Mouse (Mus musculus) gastrocnemius, postnatal 14 days (tissue): Measurements from ENCODE around the gene Pip5k1a. TPM values are rescaled to one million over a fixed set of nuclear protein-coding genes. Genes with fewer than 3 reads are reported as not detected.
"Not testable (repeated sequence)": the region's sequence is repeated elsewhere in the genome, so short reads cannot be mapped to it uniquely, and the experiment has no call there.

Experiments used
- DNase-seq: peaks from one replicate; pipeline ENCODE4 v3.0.0; 2021; ENCODE audit warnings: mixed read lengths
- intact Hi-C: fragments of 180-260 bp; cut with DNase I; formaldehyde crosslinking; loops from one replicate; pipeline ENCODE4 v1.15.1; 2025; ENCODE audit warnings: low total_unique reads
- long read RNA-seq, 2 experiments: library from polyadenylated mRNA; stranded (forward); transcript quantifications; one replicate each; pipeline ENCODE4 v2.0.0; 2021
- total RNA-seq, 2 experiments: library from RNA; stranded (reverse); gene quantifications; 2 replicates each; pipeline ENCODE4 v1.2.3; 2021

Pip5k1a gene
- total RNA-seq, result 10 to 100 TPM; 17.4 to 18.9 TPM
- long read RNA-seq, experiment 1, partial matches to known transcripts, result 0 of 12 reads
- long read RNA-seq, experiment 1, other reads (novel, unspliced or antisense), result 11 of 12 reads
- long read RNA-seq, experiment 2, partial matches to known transcripts, result 1 of 22 reads
- long read RNA-seq, experiment 2, other reads (novel, unspliced or antisense), result 19 of 22 reads

DNA sequence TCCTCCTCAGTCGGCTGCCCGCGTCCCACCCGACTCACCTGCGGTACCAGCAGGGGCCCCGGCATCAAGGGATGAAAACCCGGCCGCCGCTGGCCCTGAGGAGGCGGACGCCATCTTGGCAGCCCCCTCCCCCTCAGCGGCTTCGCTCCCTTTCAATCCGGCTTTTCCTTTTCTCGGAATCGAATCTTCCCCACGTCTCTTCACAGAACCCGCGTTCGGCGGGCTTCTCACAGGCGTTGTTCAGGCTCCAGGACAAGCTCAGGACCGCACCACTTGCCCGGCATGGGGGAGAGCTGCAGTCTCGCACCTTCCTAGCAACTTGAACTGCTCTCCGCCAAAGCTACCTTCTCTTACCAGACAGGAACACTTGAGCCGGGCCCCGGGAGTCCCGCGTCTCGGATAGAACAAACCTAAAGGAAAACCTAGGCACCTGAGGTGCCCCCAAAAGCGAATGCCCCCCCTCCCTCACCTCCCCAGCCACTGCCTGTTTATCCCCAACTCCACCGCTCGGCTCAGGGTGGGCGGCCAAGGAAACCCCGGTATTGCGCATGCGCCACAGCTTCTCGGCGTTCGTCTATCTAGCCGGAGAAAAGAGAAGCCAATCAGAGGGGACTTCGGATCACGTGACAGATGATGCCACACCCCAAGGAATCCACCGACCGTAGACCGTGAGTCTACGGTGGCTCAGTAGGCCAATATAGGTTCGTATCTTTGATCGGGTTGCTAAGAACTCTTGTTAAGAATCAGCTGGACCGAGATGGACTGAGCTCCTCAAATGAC is at the start of gene Pip5k1a:
Pip5k1a (minus strand) TSS at position 593 of the 780 bp plus-strand sequence.
- peak; percentile 97 for DNase-seq
- intact Hi-C loops, result no loop called here

DNA sequence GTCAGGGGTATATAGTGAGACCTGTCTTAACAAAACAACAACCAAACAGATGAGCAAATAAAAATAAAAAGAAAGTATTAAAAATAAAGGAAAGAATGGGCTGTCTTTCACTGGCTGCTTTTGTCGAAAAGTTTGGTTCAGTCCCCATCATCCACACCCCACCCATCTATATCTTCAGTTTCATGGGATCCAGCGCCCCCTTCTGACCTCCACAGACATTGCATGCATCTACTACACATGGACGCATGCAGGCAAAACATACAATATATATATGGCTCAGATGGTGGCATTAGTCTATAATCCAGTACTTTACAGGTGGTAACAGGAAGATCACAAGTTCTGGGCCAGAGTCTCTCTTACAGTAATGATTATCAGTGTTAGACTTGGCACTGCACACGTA is 47.1 kb upstream of the Pip5k1a start:
- intact Hi-C loops, result no loop called here
- DNase-seq, result peak; percentile 39

DNA sequence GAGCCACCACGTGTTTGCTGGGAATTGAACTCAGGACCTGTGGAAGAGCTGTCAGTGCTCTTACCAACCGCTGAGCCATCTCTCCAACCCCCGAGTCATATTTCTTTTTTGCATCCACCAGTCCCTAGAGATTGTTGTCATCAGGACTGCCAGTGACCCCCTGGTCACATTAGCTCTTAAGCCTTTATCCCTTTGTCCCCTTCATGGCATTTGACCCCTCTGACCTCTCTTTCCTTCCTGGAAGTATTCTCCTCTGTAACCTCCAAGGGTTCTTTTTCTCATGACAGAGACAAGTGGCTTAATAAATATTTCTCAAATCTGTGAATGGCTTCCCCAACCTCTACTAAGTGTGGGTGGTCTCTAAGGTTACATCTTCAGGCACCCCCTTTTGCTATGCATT is 41.2 kb upstream of the Pip5k1a start:
- no peak for DNase-seq
- intact Hi-C loops, result loop anchor here (10.0 kb wide), 1 partner anchor 117 kb away; no protein-coding TSS in a partner anchor

DNA sequence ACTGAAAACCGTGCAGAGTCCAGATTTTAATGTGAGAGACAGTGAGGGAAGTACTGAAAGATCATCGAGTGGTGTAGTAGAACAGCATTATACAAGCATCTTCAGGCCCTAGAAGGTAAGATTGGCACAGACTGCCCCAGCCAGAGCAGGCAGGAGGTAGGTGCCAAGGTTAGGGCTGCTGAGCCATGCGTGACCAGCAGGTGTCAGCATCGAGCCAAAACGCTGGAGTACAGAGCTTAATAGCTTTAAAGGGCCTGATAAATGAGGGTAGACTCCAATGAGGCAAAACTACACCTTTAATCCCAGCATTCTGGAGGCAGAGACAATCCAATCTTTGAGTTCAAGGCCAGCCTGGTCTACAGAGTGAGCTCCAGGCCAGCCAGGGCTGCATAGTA is 35.9 kb upstream of the Pip5k1a start:
- peak; percentile 81 for DNase-seq
- intact Hi-C loops, result loop anchor here (10.0 kb wide), 1 partner anchor 122 kb away; no protein-coding TSS in a partner anchor

DNA sequence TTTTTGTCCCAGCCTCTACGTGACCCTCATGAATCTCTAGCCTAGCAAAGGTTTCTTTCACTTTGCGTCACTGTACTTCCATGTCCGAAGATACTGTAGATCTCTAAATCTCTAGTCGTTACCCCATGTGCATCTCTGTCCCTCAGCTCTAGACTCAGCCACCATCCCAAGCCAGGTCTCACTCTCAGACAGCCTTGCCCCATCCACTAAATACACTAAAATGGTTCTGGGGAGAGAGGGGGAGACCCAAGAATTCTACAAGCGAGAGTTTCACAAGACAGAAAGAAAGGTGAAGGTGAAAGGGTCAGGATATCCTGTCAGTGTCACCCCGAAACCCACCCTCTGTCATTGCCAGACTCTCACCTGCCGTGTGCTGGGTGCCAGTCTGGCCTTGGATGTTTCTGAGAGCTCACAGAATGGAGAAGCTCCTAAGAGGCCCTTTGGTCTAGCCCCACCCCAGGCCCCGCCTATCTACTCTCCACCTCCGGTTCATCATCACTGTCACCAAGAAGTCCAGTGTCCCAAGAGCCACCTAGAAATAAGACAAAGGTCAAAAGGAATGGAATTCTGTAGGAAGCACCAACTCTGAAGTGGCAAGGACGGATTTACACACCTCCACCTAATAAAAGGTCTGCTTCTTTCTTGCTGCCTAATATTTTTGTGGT is 35.4 kb upstream of the Pip5k1a start, which contains the start of gene Tnfaip8l2:
Tnfaip8l2 (minus strand) TSS at position 409 of the 665 bp plus-strand sequence.
- intact Hi-C loops, result loop anchor here (10.0 kb wide), 1 partner anchor 123 kb away; no protein-coding TSS in a partner anchor
- peak; percentile 39 for DNase-seq

DNA sequence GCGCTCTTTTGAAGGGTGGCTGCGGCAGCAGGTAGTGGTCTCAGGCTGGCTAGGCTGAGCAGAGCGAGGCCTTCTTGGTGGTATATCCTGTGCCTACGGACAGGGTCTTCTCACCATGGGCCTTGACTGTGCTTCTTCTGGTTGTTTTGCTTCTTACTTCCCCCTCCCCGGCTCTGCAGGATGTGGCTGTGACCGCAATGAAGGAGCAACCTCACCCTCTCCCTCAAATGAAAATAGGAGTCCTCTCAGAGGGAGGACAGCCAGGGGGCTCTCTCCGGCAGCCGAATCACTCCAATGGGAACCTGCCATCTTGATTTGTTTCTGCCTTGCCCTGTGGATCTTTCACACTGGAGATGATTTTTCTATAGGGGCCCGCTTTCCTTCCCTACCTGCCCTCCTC is 34.7 kb upstream of the Pip5k1a start:
- intact Hi-C loops, result loop anchor here (10.0 kb wide), 1 partner anchor 123 kb away; no protein-coding TSS in a partner anchor
- no peak for DNase-seq

DNA sequence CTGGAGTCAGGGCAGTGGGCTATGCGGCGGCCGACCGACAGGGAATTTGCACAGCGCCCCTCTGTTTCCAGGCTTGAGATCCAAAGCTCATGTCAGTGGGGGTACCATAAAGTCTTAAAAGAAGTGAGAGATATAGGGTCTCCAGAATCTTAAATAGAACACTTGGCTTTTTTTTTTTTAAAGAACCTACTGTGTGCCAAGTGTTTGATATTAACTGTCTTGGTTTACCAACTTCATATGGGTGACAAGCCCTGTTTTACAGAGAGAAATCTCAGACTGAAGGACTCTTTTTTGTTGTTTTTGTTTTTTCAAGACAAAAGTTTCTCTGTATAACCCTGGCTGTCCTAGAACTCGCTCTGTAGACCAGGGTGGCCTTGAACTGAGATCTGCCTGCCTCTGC is 34.1 kb upstream of the Pip5k1a start:
- intact Hi-C loops, result loop anchor here (10.0 kb wide), 1 partner anchor 124 kb away; no protein-coding TSS in a partner anchor

DNA sequence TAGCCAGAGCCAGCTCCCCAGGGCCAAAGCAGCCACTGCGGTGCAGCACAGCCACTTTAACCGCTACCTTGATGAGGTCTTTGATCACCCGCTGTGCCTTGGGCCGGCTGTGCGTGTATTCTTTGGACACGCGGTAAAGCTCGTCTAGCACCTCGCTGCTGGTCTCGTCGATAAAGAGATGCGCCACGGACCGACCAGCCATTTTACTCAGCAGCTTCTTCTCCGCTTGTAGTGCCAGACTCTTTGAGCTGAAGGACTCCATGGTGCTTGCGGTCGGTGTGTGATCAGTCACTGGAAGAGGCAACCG is 33.5 kb upstream of the Pip5k1a start:
- intact Hi-C loops, result loop anchor here (10.0 kb wide), 1 partner anchor 125 kb away; no protein-coding TSS in a partner anchor

More for the DNA sequence above, 34.1 kb upstream of the Pip5k1a start:
- DNase-seq, result no peak

DNA sequence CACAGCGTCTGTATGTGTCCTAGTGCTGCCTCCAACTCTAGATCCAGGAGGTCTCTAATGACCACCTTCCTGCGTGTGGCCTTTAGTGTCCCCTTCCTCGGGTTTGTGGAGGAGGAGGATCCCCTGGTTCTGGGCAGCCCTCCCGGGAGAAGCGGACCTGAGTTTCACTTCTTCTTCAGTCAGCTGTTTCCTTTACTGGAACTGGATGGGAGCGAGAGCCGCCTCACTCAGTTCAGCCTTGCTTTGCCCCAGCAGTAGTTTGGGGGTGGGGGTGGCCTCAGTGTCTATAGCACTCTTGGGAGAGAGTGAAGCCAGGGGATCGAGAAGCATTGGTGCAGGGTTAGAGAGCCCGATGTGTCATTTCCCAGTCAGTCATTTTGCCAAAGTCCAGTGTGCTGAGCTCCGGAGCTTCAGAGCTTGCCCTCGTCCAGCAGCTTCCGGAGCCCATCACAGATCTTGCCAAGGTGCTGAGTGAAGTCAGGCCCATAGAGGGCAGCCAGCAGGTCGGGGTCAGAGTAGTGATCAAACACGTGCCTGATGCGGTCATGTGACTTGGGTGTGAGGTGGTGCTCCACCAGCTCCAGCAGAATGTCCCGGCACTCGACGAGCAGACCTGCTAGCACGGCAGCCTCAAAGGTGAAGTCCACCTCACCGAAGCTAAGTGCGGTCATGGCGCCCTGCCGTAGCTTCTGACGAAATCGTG is 33.0 kb upstream of the Pip5k1a start:
- peak; percentile 25 for DNase-seq
- intact Hi-C loops, result loop anchor here (5.0 to 10.0 kb wide), 2 partner anchors 33 to 125 kb away; no protein-coding TSS in a partner anchor

More for the DNA sequence above, 33.5 kb upstream of the Pip5k1a start:
- DNase-seq, result peak; percentile 8

DNA sequence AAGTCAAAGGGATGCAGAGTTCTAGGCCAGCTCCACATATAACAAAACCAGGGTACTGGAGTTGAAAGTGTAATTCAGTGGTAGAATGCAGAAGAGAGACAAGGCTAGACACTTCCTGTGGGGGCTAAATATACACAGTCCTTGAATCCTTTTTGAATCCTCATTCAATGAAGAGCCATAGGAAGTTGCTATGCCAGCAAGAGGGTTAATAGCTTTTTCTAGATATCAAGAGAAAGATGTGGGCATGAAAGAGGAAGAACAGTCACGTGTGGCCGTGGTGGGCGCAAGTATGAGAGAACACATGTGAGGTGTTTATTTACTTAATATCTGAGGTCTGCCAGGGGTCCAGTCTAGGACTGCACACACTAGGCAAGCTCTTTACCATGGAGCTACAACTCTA is 29.6 kb upstream of the Pip5k1a start:
- intact Hi-C loops, result loop anchor here (5.0 kb wide), 1 partner anchor 36 kb away; no protein-coding TSS in a partner anchor
- no peak for DNase-seq

DNA sequence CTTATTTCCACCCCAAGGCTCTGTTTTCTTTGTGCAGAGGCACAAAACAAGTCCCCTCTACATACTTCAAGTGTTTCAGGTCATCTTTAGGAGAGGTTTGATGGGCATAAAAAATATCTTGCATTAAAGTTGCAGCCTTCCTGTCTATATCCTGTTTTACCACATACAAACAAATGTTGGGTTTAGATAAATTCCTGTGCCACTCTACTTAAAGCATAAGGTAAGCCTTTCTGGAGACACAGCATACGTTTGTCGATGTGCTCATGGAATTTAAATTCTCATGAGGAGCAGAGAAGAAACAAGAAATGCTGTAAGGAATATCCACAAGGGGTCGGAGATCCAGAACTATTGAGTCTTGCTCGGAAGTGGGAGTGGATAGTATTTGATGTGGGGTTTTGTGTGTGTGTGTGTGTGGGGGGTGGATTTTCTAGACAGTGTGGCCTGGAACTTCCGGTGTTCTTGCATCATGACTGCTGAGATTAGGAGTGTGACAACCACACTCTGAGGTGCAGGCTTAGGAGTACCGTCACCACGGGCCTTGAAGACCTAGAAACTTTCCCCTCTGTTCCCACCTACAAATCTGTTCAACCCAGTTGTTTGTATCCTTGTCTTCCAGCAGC is 28.8 kb upstream of the Pip5k1a start:
- intact Hi-C loops, result loop anchor here (5.0 kb wide), 1 partner anchor 37 kb away; no protein-coding TSS in a partner anchor
- no peak for DNase-seq

DNA sequence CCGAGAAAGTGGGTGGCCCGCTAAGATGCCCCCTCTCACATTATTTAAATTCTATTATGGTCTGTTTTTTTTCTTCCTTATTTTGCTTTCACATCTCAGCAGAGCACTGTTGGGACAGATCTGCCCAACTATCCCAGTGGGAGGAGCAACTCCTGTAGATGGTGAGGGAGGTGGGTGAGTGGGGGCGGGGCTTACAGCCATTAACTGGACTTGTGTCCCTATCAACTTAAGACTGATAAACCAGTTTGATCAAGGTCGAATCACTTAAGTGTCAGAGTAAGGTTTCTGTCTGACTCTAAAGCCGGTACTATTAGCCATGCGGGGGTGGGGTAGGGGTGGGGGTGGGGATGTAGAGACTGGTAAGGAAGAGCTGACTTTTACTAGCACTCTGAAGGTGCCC is 28.3 kb upstream of the Pip5k1a start:
- intact Hi-C loops, result loop anchor here (5.0 kb wide), 1 partner anchor 37 kb away; no protein-coding TSS in a partner anchor
- peak; percentile 59 for DNase-seq

DNA sequence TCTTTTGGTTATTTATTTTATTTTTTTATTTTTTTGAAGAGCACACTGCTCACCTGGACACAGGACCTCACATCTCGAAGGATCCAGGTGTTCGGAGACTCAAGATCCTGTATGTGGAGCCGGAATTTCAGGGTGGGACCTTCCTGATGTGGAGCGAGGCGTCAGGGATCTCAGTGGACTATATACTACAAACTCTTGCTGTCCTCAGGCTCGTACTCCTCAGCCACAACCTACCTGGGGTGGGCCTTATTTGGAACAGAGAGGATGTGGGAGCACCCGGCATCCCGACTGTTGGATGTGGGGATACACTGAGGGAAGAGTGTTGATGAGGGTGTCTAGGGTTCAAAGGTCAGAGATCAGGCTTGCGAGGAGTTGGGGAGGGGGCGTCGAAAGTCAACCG is 27.4 kb upstream of the Pip5k1a start:
- DNase-seq, intact Hi-C loops: not testable (repeated sequence)

DNA sequence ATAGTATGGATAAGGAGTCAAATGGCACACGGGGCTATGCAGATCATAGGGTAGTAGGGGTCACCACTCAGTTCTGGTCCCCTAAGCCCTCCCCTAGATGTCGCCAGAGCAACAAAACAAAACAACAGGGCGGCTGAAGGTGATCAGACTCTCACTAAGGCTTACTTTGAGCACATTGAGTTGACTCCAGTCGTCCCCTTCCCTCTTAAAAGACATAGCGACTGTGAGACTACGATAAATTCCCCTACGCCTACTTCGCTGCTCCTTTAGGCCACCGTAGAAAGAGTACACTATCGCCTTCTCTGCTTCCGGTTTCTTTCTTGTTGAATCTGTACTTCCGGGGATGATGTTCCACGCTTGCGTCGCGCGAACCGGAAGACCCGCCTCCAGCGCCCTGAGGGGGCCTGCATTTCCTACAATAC is 27.0 kb upstream of the Pip5k1a start, which contains the start of the genes Scnm1 and Lysmd1:
Scnm1 (minus strand) TSS at position 332 of the 422 bp plus-strand sequence.
Lysmd1 (plus strand) TSS at position 409 of the 422 bp plus-strand sequence.
- intact Hi-C loops, result no loop called here
- peak; percentile 89 for DNase-seq

DNA sequence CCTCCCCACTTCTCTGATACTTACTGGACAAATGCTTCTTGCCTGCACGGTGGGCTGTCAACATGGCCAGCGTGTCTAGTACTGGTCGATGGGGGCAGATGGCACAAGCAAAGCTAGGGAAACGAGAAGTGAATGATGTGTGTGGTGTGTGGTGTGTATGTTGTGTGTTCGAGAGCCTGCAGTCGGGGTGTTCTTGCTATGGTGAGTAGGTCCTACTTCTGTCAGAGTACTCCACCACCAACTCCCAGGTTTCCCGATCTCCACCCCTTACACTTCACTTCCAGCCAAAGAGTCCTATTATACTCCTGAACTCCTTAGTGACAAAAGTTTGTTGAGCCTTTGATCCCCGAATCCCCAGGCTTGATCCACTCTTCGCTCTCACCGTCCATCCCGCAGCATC is 26.4 kb upstream of the Pip5k1a start:
- intact Hi-C loops, result no loop called here
- no peak for DNase-seq

DNA sequence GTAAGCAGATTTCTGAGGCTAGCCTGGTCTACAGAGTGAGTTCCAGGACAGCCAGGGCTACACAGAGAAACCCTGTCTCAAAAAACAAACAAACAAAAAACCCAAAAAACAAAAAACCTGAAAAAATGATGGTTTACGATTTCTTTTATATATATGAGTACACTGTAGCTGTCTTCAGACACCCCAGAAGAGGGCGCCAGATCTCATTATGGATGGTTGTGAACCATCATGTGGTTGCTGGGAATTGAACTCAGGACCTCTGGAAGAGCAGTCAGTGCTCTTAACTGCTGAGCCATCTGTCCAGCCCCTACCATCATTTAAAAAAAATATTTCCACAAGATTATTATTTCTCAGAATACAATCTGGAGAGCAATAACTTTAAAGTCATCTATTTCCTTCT is 25.7 kb upstream of the Pip5k1a start:
- DNase-seq, intact Hi-C loops: not testable (repeated sequence)

DNA sequence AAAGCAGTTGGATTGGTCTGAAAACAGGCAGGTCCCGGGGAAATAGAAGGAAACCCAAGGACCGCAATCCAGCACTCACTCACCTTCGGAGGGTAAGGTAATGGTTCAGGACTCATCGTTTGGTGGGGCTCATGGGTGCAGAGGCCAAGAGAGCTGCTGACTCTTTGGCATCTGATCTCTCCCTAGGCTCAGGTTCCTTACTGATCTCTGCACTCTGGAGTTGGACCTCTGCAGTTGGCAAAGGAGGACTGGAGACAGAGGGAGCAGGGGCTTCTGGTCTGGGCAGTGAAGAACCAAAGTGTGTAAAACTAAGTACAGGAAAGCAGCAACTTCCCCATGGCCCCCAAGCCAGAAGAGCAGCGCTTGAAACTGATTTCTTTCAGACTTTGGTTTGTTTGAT is 23.4 kb upstream of the Pip5k1a start:
- intact Hi-C loops, result no loop called here
- no peak for DNase-seq

DNA sequence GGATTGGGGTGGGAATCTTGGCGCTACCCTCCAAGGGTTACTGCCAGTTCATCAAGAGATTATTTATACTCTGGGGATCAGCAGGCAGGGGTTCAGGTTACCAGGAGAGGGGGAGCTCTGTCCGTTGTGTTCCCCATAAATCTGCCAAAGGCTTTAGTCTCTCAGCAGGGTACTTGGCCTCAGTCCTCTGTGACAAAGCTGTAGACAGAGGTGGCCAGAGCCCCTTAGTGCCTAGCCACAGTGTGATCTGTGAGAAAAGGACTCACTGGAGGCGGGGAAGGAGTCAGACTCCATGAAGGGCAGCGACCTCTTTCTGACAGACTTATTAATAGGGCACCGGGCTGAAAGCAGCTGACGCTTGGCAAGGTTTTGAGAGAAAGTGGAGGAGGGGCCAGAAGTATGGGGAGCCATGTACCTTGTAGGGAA is 22.5 kb upstream of the Pip5k1a start:
- intact Hi-C loops, result no loop called here
- peak; percentile 58 for DNase-seq

DNA sequence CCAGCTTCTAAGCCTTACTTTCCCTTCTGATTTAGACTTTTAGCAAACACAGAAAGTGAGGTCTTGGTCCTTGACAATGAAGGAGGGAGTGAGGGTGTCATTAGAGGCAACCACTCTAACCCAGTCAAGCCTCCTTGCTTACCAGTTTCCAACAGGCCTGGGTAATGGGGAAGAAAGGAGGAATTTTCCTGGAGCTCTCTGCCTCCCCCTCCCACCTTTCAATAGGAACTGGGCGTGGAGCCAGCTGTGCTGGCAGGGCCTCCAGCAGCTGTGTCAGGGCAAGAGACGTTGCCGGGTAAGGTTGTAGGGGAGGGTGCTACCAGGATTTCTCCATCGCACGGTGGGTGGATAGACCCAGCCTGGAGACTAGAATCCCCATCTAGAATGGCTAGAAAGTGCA is 18.2 kb upstream of the Pip5k1a start:
- intact Hi-C loops, result no loop called here
- peak; percentile 81 for DNase-seq
